Mouse (Mus musculus) cerebellum, adult (tissue): ENCODE results near the gene Shb.

Source experiments
- ATAC-seq: cut with Nextera tagmentation; 2 replicates; pipeline ENCODE4 v1.9.2; 2017; ENCODE audit warnings: mild to moderate bottlenecking, moderate library complexity, mixed read lengths; ENCODE audit not compliant: insufficient number of reproducible peaks, low FRiP score, low TSS enrichment

The Shb gene

DNA sequence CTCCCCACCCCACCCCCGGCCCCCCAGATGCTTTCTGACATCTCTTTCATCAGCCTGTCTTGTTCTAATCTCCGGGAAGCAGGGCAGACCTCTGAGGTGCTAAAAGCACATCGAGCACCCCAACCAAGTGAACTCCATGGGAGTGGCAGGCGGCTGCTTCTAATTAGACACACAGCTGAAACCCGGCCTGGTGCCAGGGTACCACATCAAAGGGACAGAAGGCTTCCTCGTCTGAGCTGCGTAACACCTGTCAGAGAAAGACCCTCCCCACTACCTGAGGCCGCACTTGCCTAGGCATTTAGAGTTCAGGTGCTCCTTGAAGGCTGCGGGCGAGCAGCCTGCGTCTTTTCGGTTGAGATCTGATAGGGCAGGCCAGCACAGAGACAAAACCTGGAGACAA lies 67.7 kb downstream of the Shb start:
- no peak for ATAC-seq

DNA sequence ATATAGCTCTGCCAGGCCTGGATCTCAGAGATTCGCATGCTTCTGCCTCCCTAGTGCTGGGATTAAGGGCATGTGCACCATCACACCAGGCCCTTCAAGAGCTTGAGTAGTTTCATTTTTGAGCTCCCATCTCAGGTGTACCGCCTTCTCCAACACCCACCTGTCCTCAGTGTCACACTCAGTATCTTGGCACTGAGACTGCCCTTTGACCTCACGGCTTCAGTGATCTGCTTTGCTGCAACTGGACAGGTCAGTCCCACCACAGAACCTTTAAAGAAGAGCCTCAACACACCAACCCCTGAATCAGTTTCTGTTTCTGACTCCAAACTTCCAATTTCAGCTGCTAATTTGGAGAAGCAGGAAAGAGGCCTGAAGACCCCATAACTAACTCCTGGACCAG lies 68.1 kb downstream of the Shb start:
- ATAC-seq, result no peak

DNA sequence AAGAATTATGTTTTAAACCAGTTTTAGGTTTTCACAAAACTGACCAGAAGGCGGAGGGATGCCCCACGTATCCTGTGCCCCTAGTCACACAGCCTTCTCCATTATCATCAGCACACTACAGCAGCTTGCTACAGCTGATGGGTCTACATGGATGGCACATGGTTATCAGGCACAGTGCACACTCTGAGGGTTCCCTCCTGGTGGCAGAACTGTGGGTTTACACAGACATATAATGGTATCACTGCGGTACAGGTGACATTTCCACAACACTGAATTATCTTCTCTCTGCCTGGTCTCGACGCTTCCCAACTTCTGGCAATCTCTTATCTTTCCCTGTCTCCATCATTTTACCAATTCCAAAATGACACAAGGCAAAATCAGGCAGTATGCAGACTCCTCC lies 69.6 kb downstream of the Shb start:
- no peak for ATAC-seq

DNA sequence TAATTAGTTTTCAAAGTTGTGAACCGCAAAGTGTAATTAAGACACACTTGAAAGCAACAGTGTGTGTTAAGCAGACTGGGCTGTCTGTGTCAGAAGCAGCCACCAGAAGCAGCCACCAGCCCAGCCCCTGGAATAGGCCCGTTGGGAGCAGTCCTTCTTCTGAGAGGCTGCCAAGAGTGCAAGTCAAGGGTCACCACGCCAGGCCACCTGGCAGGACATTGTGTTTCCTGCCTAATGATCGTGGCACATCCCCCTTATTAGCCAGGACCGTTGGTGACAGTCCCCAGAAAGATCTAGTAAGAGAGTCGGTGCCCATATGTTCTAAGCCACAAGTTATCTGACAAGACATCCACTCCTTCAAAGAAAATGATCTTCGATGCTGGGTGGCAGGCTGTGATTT lies 70.6 kb downstream of the Shb start:
- no peak for ATAC-seq

DNA sequence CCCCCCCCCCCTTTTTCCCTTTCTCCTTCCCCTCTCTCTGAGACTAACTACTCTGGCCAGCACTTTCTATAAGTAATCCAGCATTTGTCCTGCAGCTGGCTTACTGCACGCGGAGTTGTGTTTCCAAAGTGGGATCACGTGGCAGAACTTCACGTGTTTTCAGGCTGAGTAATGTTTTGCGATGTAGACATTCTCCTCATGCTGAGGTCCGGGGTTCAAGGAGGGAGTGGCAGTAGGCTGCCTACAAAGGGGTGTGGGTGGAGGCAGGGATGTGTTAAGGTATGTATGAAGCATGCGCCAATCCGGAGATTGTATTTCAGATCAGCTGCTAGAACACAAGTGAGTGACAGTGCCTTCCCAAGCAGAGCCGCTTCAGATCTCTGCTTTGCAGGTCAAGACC lies 72.9 kb downstream of the Shb start:
- no peak for ATAC-seq

DNA sequence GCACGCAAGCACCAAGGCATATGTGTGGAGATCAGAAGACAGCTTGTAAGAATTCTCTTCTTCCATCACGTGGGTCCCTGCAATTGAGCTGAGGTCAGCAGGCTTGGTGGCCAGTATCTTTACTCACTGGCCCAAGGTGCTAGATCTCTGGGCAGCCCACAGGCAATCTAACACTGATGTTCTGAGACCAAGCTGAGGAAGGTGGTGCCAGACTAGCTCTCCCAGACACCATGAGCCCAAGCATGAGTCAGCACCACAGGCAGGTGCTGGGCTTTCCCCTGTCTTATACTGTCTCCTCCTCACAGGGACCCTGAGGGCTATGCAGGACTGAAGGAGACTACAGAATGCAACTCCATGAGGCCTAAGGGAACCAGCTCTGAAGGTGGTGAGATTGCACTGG lies 74.7 kb downstream of the Shb start:
- ATAC-seq, result no peak

DNA sequence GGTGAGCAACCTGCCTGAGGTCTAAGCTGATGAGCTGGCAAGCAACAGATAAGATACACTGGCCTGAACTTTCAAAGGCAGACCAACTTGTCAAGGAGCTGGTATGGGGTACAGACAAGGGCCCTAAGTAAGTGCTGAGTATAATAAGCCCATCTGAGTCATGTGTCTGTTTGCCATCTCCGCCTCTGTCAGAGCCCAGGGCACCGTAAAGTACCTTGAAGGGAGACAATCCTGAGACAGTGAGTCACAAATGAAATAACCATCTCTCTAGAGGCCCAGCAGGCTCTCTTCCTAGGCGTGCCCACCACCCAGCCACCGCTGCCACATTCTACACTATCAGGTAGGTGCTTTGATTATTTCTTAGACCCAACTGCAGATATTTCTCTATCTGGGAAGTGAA lies 77.3 kb downstream of the Shb start:
- ATAC-seq, result no peak

DNA sequence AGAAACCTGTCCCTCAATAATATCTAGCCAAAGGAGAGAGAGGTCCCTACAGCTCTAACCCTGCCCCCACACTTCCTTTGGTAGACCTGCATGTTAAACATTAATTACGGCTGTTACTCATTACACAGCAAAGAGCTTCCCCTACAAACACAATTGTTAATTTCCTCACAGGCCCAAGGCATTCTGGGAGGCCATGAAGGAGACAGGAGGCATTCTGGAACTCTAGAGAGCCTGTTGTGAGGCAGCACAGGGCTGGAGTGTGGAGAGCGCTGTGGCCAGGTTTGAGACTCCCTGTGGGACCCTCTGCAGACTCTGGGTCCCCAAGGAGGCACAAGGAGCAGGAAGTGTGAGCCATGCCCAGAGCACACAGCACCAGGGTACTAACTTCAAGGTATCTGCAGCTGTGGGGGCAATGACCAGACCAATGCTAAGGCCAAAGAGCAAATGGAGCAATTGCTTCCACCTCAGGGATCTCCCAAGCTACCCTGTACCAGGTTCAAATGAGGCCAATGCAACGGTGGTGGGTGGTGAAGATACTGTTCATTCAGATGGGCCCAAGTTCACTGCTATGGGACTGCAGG lies 78.9 kb downstream of the Shb start:
- no peak for ATAC-seq

DNA sequence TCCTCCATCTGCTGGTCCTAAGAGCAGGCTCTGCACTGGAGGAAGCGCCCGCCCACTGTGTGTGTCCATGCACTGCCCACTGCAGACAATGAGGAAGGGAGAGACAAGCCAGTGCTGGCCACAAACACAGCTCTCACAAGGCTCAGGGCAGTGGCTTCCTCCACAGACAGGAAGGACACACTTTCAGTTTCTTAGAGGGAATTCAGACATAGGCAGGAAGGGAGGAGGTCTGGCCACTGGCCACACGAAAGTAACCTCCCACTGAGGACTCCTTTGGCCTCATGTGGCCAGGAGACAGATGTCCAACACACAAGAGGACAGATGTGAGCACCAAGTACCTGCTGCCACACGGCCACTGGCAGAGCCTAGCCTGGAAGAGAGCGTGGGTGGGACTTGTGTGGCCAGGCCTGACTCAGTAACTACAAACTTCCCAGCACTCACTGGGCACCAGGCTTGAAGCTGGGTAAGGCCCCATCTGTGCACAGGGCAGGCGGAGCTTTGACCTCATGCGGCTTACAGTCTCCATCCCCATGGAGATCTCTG lies 79.6 kb downstream of the Shb start:
- no peak for ATAC-seq

DNA sequence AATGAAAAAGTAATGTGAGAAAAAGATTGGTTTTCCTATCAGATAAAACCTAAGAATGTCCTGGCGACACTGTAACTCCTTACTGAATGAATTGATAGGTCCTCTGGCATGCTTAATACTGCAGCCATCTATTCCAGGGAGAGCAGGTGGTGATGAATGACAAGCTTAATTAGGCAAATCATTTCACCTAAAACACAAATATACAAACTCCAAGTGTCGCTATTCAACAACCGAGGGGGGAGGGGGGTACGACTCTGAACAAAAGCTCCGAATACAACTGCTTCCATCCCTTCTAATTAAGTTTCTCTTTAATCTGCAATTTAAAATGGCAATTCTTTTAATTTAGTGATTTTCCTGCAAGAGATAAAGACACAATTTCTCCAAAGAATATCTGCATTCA lies 83.3 kb downstream of the Shb start:
- ATAC-seq, result no peak

DNA sequence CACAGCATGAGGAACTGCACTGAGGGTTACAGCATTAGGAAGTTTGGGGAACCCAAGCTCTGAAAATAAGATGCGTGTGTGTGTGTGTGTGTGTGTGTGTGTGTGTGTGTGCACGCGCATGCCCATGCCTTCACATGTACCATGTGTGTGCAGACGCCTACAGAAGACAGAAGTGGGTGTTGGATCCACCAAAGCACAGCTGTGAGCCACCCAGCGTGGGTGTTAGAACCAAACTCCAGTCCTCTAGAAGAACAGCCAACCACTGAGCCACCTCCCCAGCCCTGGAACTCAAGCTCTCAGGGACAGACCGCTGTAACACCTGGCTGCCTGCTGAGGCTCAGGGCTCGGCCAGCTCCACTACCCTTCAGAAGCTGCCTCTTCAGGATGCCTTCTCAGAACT lies 83.8 kb downstream of the Shb start:
- ATAC-seq, result no peak

DNA sequence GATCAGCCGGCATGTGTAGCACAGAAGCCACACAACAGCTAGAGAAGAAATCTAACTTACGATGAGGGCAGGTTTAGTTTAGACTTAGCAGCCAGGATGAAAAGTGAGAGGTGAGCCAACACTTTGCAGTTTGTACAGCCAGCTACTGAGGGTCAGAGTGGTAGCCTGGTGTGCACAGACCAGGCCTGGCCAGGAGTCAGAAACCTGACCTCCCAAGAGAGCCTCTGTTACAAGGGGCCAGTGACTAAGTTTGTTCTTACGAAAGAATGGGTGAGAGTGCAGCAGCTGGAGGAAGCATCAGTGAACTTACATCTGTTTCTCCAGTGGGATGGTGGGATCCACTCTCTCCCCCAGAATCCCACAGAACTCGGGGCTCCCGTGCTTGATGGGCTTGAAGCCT lies 85.1 kb downstream of the Shb start:
- ATAC-seq, result no peak

DNA sequence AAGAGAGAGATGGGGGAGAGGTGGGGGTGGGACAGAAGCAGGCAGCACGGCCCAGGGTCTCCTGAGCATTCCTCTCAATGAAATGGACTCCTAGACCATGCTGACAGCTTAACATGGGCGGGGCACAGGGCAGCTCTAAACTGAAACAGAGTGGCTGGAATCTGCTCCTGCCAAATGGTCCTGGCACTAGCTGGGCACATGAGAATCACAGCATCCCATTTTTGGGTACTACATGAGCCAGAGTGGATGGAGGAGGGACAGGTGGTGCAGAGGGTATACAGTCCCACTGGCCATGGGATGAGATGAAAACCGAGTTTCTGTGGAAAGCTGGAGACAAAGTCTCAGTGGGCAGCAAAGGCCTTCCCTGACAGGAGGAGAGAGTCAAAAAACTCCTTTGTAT lies 87.0 kb downstream of the Shb start:
- no peak for ATAC-seq

DNA sequence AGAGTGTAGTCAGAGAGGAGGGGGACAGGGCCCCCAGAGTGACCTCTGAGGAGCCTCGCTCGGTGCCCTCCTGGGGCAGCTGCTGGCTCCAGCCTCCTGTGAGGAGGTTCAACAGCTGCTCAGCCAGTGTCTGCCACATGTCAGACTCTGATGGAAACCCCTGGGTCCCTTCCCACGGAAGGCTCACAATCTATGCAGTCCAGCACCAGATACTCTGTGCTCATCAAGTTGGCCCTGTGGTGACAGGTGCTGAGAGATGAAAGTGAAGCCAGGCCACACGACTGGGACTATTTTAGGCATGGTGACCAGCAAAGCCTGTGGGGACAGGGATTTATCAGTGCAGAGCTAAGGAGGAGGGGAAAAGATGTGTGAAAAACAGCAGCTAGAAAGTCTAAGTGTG lies 87.5 kb downstream of the Shb start:
- no peak for ATAC-seq

DNA sequence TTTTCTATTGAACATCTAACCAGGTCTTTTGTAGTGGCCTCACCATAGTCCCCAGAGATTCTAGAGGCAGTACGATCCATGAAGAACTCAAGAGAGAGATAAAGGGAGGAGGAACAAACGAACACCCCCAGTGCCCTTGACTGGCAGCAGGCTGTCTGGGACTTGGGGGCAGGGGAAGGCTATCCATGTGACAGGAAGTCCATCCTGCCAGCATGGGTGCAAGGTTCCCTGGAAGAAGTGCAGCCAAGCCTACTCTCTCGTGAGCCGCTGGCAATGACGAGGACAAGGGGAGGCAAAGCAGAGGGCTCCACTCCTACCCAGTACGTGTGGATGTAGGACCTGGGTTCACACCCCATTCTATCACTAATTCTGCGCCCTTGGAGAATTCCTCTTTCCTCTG lies 88.6 kb downstream of the Shb start:
- no peak for ATAC-seq

DNA sequence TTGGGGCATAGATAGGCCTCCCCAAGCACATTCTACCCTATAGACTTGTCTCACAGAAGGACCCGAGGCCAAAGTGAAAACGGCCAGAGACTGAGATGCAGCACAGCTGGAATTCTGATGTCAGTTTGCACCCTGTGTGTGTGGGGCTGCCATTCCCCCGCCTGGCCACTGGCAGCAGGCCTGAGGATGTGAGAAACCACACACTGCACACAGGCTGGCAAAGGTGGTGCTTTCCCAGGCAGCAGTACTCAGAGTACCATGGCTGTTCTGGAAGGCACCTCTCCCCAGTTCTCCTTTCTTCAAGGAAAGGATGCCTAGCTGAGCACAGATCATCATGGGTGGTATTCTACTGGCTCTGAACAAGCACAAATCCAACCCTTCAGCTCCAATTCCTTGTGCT lies 90.0 kb downstream of the Shb start:
- ATAC-seq, result no peak

DNA sequence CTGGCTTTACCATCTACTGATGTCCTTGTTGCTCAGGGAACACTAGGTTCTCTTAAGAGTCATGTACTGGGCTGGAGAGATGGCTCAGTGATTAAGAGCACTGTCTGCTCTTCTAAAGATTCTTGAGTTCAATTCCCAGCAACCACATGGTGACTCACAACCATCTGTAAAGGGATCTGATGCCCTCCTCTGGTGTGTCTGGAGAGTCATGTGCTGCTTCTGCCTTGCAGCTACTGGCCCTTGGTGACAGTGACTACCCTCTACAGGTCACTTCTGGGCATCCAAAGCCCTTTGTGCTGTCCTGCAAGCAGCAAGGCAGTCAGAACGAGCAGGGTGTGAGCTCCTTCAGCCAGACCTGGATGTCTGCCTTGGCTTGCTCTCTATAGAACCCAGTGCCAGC lies 90.5 kb downstream of the Shb start:
- ATAC-seq, result no peak

DNA sequence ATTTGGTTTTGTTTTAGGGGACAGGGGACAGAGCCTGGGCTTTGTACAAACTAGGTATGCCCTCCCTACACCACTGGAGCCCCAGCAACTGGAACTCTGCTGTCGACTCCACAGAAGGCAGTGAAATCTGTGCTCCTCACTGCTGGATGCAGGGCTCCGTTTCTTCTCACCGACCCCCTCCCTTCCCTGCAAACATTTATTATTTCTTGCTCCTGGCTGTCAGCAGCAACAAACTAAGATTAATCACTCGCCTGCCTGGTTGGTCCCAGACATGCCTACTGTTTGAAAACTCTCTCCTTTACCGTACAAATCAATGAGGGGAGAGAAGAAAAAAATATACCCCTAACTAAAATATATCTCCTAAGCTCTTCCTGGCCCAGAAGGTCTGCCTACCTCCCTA lies 93.0 kb downstream of the Shb start:
- ATAC-seq, result no peak

DNA sequence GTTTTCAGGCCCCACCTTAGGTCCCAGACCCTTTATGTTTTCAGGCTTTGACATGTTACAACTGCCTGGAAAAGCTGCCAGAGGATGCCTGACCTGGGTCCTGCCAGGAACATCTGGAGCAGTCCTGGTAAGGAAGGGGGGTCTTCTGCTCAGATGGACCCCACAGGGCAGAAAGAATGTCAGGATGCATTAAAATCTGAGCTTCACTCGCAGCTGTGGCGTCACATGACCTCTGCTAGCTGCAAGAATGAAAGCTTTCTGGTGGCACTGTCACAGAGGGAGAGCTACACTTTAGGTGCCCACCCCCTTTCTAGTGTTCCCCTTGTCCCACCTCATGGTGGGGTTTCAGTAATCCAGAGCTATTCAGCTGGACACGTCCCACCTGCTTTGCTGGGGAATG lies 95.3 kb downstream of the Shb start:
- ATAC-seq, result no peak

DNA sequence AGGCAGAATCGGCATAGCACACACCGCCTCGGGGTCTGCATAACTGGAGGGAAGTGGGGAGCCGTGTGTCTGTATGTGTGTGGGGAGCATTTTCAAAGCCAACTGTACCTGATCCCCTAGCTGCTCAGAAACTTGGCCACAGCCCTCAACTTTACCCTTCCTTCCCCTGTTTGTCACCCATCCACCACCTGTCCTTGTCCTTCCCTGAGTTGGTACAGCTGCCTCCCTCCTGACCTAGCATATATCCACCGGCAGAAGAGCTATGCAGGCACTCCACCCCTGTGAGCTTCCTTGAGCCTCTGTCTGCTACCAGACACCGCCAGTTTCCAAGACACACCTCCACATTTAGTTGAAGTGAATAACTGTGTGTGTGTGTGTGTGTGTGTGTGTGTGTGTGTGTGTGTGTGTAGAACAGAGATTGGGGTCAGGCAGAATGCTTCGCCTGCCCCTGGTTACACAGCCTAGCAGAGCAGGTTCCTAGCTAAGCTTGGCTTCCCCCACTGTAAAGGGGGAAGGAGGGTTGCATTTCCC lies 95.8 kb downstream of the Shb start:
- ATAC-seq, result no peak

DNA sequence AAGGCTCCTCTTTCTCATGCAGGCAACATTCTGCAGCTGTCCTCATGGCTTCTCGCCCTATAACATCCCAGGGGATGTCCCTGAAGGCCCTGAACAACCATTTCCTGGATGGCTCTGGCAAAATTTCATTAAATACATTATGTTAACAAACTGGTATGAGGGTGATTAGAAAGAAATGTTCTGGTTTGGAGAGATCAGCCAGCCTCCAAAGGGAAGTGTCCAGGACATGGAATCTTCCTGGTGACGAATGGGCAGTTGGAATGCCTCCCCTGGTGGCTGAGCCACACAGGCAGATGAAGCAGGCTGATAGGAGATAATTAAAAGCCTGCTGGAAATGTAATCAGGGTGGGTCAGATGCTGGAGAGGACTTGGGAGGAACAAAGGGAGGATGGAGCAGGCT lies 96.4 kb downstream of the Shb start:
- ATAC-seq, result no peak

DNA sequence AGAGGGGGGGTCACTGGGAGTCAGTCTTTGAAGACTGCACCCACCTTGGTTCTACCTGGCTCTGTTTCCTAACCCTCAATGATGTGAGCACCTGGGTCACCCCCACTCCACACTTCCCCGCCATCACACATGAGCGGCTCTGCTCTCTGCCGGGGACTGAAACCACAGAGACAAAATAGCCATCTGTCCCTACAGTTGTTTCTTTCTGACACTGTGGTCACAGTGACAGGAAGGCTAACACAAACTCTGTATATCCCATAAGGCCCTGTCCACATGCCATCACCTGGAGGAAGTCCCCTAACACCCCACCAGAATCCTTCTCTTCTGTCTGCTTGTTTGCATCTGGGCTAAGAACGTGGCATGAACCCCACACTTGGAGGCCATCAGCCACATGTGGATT lies 97.6 kb downstream of the Shb start:
- ATAC-seq, result no peak

DNA sequence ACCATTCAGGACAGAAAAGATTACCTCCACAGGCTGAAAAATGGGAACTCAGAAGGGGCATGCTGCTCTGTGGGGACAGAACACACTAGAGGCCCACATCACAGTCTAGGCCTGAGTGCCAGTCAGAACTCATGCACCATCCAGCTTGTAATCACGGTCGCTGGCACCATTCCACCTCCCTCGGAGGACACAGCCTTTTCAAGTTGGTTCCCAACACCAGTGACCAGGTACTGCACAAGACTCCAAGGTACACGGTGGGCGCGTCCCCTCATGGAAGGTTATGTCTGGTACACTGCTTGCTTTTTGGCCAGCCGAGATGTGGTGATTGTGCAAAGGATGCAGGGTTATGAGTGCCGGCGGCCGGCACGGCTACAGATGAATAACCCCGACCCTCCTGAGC lies 98.2 kb downstream of the Shb start:
- no peak for ATAC-seq
